Mouse (Mus musculus) spleen, postnatal 36 days (tissue): ENCODE results near the gene Zbtb20.

Source experiments
- DNase-seq, 2 experiments: peaks; one replicate each; pipeline ENCODE4 v3.0.0; 2022; ENCODE audit warnings: low spot score in 2 of 2, mixed read lengths in 1 of 2

Zbtb20 gene

DNA sequence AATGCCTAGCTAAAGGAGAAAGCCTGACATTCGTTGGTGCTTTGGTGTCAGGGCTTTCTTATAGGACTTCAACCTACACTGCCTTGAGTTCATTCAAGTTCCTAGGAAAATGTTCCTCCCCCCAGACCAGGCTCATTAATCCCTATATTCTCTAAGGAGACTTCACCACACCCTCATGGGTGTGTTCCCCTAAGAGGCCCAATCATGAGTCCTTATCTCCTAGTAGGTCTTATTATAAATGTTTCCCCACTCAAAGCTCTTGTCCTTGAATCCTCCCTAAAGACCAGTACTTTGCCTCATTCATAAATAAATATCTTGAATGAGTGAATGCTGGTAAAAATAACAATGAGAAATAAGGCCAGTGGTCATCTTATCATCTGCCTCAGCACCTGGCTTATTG lies 772.0 kb downstream of the Zbtb20 start:
- DNase-seq: no peak

DNA sequence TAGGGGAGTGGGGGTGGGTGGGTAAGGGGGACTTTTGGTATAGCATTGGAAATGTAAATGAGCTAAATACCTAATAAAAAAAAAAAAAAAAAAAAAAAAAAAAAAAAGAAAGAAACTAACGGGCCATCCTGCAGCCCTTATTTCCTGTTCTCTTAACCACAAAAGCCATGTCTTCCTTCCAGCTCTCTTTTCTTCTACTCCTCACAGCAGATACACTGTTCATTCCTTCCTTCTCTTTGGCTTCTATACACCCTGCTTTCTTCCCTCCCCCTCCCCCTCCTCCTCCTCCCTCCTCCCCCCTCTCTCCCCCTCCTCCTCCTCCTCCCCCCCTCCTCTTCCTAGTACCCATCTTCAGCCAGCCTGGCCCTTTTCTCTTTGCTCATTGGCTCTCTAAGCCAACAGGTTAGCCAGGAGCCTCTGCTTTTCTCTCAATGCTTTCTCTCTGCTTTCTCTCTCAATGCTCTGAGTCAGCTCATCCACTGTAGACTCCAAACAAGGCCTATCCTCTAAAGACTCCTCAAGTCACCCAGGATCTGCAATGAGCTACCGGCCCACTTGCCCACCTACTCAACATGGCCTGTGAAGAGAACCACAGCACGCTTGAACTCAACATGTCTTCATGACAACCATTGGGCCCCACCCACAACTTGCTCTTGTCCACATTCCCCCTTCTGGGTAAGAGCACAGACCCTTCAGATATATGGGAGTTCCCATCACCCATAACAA lies 774.8 kb downstream of the Zbtb20 start:
- no peak for DNase-seq

DNA sequence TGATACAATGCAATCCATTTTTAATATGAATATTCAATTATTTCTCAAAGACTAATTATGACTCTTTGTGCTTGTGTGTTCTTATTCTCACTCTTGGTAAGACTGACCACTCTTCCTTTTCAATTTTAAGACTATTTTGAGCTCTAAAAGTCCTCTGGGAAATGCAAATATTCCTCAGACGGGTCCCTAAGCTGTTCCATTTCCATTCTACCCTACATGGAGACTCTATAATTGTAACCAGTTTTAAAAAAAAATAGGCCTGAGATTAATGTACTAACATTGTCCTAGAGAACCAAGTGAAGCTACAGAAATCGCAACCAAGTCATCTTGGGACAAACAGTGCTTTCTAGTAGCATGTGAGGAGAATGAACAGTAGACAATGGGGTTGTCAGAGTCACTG lies 777.6 kb downstream of the Zbtb20 start:
- DNase-seq: no peak

DNA sequence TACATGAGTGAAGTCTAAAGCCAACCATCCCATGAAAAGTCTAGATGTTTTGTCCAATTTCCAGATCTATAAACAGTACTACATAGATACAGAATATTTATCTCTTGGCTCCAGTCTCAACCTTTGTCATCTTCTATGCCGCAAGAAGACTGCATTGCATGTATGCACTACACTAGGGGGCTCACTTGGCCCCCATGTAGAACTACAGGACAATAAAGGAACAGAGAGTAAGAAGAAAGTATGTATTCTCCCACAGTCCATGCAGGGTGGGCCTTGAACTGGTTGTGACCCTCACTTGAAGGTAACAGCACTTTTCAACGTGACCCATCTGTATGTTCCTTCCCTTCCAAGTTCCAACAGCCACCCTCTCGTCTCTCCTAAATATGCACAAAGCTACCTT lies 778.6 kb downstream of the Zbtb20 start:
- no peak for DNase-seq

DNA sequence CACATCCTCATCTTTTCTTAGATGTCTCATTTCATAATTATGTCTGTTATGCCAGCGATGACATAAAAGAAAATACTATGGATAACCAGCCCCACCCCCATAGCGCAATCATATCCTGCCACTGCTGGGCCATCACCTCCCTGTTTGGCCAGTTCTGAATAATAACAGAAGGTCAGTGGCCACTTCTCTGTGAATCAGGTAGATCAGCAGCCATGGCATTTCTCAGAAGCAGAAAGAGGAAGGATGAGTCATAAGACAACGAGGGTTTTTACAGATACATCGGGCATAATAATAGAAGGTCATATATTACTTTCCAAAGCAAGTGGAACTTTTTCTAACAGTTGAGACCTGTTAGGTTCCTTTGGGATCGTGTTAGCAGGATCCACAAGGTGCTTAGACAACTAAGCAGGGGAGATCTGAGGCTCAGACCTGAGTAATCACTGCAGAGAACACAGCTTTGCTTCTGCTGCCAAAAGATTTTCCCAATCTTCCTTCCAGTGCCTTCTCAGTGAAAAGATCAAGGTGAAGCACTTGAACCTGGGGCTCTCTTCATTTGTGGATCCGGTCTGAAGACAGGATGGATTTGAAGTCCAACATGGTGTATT lies 779.6 kb downstream of the Zbtb20 start:
- no peak for DNase-seq

DNA sequence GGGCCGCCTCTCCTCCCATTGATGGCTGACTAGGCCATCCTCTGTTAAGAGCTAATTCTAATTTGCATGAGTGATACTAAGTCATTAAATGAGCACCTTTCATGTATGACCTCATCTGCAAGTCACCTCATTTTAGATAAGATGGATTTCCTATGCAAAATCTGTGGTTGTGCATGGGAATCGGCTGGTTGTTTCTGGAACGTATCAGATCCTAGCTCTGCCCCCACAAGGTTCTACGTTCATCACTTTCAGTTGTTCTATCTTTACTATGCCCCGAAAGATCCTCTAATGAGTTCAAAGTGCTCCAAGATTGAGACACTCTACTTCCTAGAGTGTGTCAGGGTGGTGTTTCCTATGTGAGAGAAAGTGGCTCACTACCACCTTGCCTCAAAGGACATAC lies 785.9 kb downstream of the Zbtb20 start:
- no peak for DNase-seq

DNA sequence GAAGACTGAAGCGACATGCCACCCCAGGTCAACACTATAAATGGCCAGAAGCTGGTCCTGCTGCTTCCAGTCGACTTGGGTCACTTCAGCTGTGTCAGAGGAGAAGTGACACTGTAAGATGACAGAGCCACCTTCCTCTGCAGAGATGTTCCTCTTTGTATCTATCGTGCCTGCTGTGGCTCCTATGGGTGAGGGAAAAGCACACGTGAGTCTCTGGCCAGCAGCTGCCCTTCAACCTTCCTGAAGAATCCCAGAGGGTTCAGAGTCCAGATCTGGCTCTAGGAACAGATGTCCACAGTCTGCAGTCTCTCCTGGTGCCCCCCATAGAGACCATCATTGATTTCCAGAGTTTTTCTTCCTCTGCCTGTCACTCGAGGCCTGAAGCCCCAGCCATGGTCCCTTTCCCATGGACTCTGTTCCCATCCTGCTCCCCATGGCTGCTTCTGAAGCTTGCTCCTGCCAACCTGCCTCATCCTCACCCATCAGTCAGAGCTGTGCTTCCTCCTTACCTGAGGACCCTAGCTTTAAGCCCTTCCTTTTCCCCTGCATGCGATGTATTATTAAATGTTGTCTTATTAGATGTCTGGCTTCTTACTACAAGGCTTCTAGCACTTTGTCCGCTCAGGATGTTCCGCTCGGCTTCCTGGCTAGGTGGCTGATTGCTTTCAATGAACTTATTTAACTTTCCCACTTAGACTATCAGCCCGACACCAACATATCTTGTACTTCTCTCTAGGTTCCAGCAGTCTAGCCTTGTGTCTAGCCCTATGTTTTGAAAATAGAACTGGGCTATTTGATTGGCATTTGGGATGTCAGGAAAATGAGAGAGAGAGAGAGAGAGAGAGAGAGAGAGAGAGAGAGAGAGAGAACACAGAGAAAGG lies 786.7 kb downstream of the Zbtb20 start:
- DNase-seq: no peak

DNA sequence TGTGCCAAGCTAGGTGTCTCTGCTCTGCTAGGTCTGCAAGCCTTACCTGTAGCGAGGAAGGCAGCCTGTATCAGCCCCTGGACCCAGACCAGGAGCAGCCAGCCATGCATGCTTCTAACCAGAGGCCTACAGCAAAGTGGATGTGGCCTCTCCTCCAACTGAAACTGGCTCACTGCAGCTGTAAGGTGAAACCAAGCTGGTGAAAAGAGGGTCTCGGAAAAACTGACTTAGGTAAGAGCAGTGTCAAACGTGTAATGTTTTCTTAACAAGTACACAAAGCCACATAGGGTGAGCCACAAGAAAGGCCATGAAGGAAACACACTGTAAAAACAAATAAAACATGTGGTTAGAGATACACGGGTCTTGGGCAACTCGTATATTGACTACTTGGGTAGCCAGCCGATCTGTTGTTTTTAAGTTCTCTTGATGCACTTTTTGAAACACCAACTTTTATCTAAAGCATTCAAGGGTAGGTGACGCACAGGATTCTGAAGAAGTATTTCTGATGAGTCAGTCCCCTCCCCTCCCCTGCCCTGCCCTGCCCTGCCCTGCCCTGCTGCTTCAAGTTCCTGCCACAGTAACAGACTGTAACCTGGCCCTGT lies 788.4 kb downstream of the Zbtb20 start, which contains the start of gene Tigit:
Gene Tigit, minus strand, starts transcription at position 169 of the 602 bp plus-strand sequence.
- no peak for DNase-seq

DNA sequence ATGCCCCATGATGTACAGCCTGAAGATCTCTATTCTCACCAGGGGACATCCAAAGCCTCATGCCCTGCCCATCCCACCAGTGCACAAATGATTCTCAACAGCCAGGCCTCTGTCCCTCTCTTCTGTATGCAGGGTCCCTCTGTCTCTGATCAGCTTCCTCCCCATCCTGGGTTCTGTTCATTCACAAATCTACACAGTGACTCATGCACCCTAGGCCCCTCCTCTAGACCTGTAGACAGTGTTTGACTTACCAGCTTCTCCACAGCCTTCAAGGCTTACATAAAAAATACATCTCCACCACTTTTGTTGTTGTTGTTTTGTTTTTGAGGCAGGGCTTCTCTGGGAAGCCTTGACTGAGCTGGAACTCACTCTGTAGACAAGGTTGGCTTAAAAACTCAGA lies 789.2 kb downstream of the Zbtb20 start:
- no peak for DNase-seq

DNA sequence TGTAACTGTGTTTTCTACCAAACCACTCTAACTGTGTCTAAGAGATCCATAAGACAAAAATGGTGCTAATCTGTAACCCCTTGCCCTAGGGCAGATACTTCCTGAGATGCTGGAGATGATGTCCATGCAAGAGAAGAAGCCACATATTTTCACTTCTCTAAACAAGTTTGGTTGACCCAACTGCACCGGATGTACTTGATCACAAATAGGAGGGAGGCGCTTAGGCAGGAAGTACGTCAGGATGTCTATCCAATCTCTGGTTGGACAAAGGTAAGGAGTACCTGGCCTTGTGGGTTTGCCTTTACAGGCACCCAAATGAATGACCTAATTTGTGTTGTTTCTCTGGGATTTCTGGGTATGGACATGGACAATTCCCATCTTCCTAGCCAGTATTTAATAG lies 792.6 kb downstream of the Zbtb20 start:
- DNase-seq: no peak

DNA sequence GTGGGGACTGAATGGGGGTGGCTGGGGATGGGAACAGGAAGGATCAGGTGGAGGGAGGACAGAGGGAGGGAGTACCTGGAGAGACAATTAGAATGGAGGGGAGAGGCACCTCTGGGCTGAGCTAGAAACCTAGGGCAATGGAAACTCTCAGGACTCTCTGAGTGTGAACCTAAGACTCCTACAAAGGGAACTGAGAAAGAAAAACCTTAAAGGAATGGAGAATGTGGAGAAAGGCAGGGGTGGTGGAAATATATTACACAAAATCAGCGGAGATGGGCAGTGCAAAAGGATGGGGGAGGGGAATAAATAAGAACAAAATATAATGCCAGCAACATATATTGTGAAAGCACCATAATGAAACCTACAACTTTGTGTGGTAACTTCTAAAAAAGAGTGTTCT lies 796.3 kb downstream of the Zbtb20 start:
- DNase-seq: no peak

DNA sequence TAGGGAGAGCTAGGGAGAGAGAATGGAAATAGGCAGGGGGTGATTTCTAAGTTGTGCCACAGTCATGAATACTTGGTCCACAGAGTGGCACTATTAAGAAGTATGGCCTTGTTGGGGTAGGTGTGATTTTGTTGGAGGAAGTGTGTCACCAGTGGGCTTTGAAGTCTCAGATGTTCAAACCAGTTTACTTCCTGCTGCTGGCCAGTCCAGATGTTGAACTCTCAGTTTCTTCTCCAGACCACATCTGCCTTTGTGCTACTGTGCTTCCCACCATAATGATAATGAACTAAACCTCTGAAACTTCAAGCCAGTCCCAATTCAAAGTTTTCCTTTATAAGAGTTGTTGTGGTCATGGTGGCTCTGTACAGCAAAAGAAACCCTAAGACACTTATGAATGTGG lies 797.0 kb downstream of the Zbtb20 start:
- no peak for DNase-seq

DNA sequence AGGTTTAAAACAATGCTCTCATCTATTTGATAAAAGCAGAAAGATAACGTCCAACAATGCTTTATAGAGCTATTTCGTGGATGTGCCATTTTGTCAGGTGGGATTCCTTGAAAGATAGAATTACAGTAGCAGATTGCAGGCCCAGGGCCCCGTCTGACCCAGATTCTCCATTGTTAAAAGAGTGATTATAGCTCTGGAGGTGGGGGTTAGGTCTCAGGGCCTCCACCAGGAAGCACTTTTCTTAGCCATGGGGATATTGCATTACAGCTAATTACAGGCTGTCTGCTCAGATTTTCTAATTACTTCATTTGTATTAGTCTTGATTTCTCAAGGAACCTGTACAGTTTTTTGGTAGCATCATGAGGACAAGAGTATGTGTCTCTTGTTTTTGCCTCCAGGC lies 798.7 kb downstream of the Zbtb20 start:
- no peak for DNase-seq

DNA sequence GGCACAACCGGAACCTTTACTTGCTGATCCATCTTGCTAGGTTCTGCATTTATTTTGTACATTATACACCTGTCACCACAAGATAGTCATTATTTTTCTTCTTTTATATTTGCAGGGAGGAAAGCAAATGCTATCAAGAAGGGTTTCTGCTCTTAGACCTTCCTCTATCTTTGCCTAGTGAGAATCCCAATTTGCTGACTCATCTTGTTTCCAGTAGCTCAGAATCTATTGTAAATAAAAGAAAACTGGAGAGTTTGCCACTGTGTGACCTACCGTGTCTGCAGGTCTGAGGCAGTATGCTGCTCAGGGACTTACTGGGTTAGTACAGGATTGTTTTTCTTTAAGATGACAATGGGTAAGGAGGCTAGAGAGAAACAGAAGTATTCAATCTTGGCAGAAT lies 812.3 kb downstream of the Zbtb20 start:
- no peak for DNase-seq

DNA sequence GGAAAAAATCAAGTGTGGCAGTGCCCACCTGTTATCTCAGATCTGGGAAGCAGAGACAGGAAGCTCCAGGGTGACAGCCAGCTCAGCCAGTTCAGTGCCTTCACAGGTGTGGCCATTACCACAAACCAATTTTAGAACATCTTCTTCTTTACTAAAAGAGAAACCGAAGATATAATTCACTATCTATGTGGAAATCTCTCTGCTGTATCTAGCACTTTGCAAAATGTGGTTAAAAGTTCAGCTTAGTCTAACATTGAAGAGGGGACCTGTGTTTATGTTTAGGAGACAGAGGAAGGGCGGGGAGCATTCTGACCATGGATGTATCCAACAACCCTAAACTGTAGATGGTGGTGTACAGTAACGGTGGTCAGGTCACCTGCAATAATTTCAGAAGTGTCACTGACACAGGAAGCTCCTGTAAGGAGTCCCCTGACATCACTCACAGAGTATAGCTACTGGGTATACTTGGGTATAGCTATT lies 814.6 kb downstream of the Zbtb20 start:
- peak; percentile 35 for DNase-seq

DNA sequence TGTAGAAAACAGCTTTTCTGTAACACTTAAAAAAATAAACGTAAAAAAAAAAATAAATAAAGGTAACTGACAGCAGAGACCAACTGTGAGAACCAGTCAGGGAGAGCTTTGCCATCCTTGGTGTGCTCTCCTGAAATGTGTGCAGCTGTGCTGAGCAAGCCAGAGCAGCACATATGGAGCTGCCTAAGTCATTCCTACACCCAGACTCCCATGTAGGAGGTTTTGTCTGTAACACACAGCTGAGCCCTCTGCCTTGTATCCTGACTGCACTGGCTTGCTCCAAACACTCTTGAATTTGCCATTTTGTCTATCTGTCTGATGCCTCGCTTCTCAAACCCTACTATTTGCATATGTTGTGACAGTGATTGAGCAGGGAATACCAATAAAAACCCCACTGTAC lies 815.2 kb downstream of the Zbtb20 start:
- DNase-seq: no peak

DNA sequence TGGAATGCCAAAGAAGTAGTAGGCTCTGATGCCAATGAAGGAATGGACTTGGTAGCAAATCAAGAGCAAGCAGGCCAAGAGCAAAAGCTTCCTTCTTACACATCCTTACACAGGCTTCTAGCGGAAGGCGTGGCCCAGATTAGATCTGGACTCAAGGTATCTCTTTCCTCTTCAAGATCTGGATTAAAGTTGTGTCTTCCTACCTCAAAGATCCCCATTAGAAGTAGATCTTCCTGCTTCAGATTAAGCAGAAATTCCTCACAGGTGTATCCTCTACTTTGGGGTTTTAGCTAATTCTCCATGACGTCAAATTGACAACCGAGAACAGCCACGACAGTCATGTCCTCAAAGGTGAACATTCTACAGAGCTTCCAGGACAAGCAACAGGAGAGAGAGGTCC lies 816.1 kb downstream of the Zbtb20 start:
- no peak for DNase-seq
